Mouse (Mus musculus) hindbrain, embryonic 15.5 days (tissue): ENCODE results near the gene Eif5. TPM values are rescaled to one million over a fixed set of nuclear protein-coding genes. Genes with fewer than 3 reads are reported as not detected.

Experiments used
- ATAC-seq: fragments of 200-750 bp; cut with Nextera tagmentation; 2 replicates; pipeline ENCODE4 v1.8.0; 2017; ENCODE audit warnings: low read depth, moderate number of reproducible peaks, moderate TSS enrichment; ENCODE audit not compliant: low FRiP score
- H3K27ac ChIP-seq: fragments of 300-500 bp; sonication (generic); replicated peaks from 2 replicates; pipeline ENCODE4 v1.5.1; 2015; ENCODE audit warnings: mild to moderate bottlenecking, inconsistent platforms
- H3K27me3 ChIP-seq: fragments of 300-500 bp; sonication (generic); 2 replicates; pipeline ENCODE4 v1.6.1; 2015; ENCODE audit warnings: control low read depth, inconsistent platforms
- H3K36me3 ChIP-seq: fragments of 300-500 bp; sonication (generic); 2 replicates; pipeline ENCODE4 v1.6.1; 2015; ENCODE audit warnings: control low read depth, inconsistent platforms
- H3K4me1 ChIP-seq: fragments of 300-500 bp; sonication (generic); replicated peaks from 2 replicates; pipeline ENCODE4 v1.6.1; 2015; ENCODE audit warnings: control low read depth, inconsistent platforms
- H3K4me2 ChIP-seq: fragments of 300-500 bp; sonication (generic); 2 replicates; pipeline ENCODE4 v1.6.1; 2015; ENCODE audit warnings: moderate library complexity, mild to moderate bottlenecking, inconsistent platforms
- H3K4me3 ChIP-seq: fragments of 300-500 bp; sonication (generic); 2 replicates; pipeline ENCODE4 v1.5.1; 2015; ENCODE audit warnings: mild to moderate bottlenecking, inconsistent platforms
- H3K9ac ChIP-seq: fragments of 300-500 bp; sonication (generic); 2 replicates; pipeline ENCODE4 v1.6.1; 2015; ENCODE audit warnings: inconsistent platforms
- H3K9me3 ChIP-seq: fragments of 300-500 bp; sonication (generic); 2 replicates; pipeline ENCODE4 v1.6.1; 2016; ENCODE audit warnings: control low read depth, inconsistent platforms
- WGBS: fragments of 180-500 bp; shearing (Covaris S2); methylation state at CpG from one replicate; pipeline ENCODE4 v1.1.7; 2015; 5-methylcytosine and 5-hydroxymethylcytosine counted together
- polyA plus RNA-seq: library from polyadenylated mRNA; unstranded; fragments of >200 nt; fragmentation: Nextera tagmentation; extraction: Ambion mirVana; gene quantifications from 2 replicates; pipeline ENCODE4 v1.2.1, GENCODE M21; 2015

The Eif5 gene
- polyA plus RNA-seq, 1 experiment from 2014 or later: 510 TPM

DNA sequence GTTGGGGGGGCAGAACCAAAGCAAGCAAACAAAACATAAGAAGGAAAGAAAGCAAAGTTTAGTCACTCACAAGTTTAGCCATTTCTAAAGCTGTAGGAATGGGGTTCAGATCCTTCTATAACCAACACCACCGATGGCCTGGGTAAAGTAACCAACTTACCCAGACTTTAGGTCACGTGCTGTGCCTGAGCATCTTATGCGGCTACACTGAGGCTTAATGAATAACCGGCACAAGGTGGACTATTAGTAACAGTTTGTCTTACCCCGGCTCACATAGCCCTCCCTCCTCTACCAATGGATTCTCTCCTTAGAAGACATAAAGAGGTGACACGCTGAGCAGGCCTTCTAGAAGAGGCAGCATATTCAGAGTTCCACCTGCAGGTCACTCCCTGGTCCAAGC is 35.5 kb downstream of the Eif5 start:
- ATAC-seq: no peak
- no peaks in the 10 kb centered on the region for H3K9me3 ChIP-seq
- H3K4me1 ChIP-seq: peaks cover 41% of the 10 kb centered on the region
- H3K9ac ChIP-seq: peak overlapping the region; percentile 58
- peak overlapping the region; percentile 81 for H3K4me2 ChIP-seq
- H3K27ac ChIP-seq: peak overlapping the region; percentile 97
- peak overlapping the region; percentile 95 for H3K4me3 ChIP-seq
- WGBS: 32% methylated on average over 6 of the region's 6 CpGs
- H3K36me3 ChIP-seq: no peaks in the 10 kb centered on the region
- no peaks in the 10 kb centered on the region for H3K27me3 ChIP-seq

DNA sequence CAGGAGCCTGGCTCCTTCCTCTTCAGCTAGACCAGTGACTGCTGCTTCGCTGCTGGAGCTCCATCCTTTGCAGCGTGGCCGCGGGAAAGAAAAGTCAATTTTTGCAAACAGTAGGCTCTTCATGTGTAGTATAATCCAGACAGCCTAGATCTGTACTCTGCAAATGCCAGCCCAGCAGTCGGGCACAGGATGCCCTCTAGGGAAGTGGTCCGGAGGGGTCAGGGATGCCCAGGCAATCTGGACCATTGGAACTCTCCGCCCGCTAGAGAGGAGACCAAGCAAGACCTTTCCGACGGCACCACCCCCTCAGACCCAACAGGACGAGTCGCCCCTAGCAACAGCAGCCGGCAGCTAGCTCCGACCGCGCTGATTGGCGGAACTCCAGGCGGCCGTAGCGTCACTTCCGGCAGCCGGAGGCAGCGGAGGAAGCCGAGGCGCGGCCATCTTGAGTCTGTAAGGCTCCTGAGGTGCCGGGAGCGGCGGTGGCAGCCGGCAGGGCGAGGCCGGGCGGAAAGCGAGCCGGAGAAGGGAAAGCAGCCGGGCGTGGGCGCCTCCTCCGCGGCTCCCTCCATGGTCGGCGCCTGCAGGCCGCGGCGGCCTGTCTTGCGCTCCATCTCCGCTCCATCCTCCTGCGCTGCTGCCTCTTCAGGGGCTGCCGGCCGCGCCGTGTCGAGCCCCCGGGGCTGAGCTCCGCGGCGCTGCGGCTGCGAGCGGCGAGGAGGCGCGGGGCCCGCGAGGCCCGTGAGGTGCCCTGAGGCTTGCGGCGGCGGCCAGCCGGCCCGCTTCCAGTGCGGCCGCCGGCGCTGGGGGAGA is 36.5 kb downstream of the Eif5 start, which contains the start of gene Mark3:
Gene Mark3, plus strand, starts transcription at position 450 of the 813 bp plus-strand sequence.
- no peaks in the 10 kb centered on the region for H3K9me3 ChIP-seq
- H3K27me3 ChIP-seq: no peaks in the 10 kb centered on the region
- H3K4me2 ChIP-seq: peak within 1 kb of the TSS; percentile 81
- peak within 1 kb of the TSS; percentile 97 for H3K27ac ChIP-seq
- peak within 1 kb of the TSS; percentile 99 for H3K9ac ChIP-seq
- ATAC-seq: peak; percentile 98
- WGBS: under 1% methylated on average over 74 of the region's 75 CpGs
- H3K4me3 ChIP-seq: peak within 1 kb of the TSS; percentile 95
- H3K36me3 ChIP-seq: no peaks in the 10 kb centered on the region
- peaks cover 45% of the 10 kb centered on the region for H3K4me1 ChIP-seq

DNA sequence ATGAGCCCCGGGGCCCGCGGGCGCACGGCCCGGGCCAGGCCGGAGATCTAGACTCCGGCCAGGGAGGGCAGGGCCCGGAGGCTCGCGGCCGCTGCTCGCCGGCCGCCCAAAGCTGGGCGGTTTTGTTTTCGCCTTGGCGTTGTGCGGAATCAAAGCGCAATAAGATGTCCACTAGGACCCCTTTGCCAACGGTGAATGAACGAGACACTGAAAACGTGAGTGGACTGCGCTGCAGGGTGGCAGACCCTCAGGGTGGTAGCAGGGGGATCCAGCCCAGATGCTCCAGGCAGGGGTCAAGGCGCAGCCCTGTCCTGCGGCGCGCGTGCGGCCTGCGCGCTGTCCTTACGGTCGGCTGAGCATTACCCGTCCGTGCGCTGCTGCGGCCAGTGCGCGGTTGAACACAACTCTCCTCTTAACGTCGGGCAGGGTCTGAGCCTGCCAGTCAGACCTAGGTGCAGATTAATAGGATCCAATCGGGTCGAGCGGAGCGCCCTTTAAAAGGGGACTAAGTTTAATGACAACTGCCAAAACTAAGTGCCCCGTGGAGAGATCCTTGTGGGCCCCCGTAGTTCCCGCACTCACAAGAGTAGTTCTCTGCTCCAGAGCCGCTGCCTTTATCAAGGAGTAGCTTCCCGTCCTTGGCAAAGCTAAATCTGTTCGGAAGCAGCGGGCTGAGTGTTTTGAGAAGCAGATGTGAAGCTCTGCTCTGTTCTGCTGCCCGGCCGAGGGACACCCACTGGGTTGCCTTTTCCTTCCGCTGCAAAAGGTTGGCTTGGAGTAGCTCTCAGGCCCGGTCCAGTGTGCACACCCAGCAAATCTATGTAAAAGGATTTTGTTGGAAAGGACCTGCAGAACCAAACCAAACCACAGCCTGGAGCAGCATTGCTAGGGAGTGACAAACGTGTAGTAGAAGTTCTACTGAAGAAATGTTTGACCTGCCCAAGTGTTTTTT is 37.3 kb downstream of the Eif5 start:
- peak overlapping the region; percentile 97 for H3K27ac ChIP-seq
- peak overlapping the region; percentile 95 for H3K4me3 ChIP-seq
- H3K9me3 ChIP-seq: no peaks in the 10 kb centered on the region
- peaks cover 45% of the 10 kb centered on the region for H3K4me1 ChIP-seq
- peak overlapping the region; percentile 99 for H3K9ac ChIP-seq
- peak; percentile 38; the same call in 1 of the 2 replicates for ATAC-seq
- H3K36me3 ChIP-seq: no peaks in the 10 kb centered on the region
- H3K27me3 ChIP-seq: no peaks in the 10 kb centered on the region
- WGBS: under 1% methylated on average over 58 of the region's 58 CpGs
- H3K4me2 ChIP-seq: peak overlapping the region; percentile 81

- H3K27ac ChIP-seq: no peak overlapping the region
- no peaks in the 10 kb centered on the region for H3K9me3 ChIP-seq
- H3K27me3 ChIP-seq: no peaks in the 10 kb centered on the region
- H3K4me2 ChIP-seq: no peak overlapping the region
- H3K9ac ChIP-seq: no peak overlapping the region
- H3K4me3 ChIP-seq: no peak overlapping the region
- no peak for ATAC-seq
- H3K36me3 ChIP-seq: no peaks in the 10 kb centered on the region
- 85% methylated on average over 1 of the region's 1 CpGs for WGBS
- peaks cover 6% of the 10 kb centered on the region; the same call in 1 of the 2 replicates for H3K4me1 ChIP-seq
Observed at GRCm38 (mm10) chr12:111583058-111583457, 45.2 kb downstream of the Eif5 start.

DNA sequence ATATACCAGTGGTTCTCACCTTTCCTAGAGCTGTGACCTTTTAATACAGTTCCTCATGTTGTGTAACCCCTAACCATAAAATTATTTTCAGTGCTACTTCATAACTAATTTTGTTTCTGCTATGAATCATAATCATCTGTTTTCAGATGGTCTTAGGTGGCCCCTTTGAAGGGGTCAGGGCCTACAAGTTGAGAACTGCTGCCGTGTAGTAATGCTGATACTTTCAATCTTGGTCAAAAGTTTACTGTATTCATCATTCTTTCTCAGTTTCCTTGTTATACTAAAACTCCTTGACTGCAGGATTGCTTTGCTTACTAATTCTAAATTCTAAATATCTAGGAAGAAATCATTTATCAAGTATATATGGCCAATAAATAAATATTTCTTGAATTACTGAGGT is 46.6 kb downstream of the Eif5 start:
- no peak for ATAC-seq
- Histone ChIP-seq H3K27ac (no peak overlapping the region), H3K4me3 (no peak overlapping the region), H3K9ac (no peak overlapping the region), H3K4me2 (no peak overlapping the region), H3K4me1 (no peaks in the 10 kb centered on the region; the same call in 1 of the 2 replicates), H3K27me3 (no peaks in the 10 kb centered on the region), H3K36me3 (no peaks in the 10 kb centered on the region), H3K9me3 (no peaks in the 10 kb centered on the region)
- 89% methylated on average over 1 of the region's 1 CpGs for WGBS

DNA sequence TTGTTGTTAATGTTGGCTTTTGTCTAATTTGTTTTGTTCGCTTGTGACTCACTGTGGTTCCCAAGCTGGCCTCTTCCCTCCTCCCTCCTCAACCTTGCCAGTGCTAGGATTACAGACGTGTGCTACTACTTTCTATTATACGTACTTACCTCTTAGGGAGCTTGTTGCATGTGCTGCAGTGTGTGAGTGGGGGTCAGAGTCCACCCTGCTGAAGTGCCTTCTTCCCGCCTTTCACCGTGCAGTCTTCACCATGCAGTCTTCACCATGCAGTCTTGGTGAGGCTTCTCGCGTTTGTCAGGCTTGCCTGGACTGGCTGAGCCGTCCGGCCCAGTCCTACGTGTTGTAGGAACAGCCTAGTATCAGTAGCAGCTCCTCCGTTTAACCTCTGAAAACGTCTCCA is 49.4 kb downstream of the Eif5 start:
- WGBS: 90% methylated on average over 12 of the region's 12 CpGs
- ATAC-seq: no peak
- H3K4me1 ChIP-seq: no peaks in the 10 kb centered on the region; the same call in 1 of the 2 replicates

GRCm38 (mm10) chr12:111592407-111593021 is 54.7 kb downstream of the Eif5 start:
- Histone ChIP-seq H3K4me2 (no peak overlapping the region), H3K36me3 (peaks cover 30% of the 10 kb centered on the region), H3K4me1 (no peaks in the 10 kb centered on the region), H3K4me3 (no peak overlapping the region), H3K27ac (no peak overlapping the region), H3K9ac (no peak overlapping the region), H3K27me3 (no peaks in the 10 kb centered on the region), H3K9me3 (no peaks in the 10 kb centered on the region)
- WGBS: 84% methylated on average over 14 of the region's 14 CpGs
- no peak for ATAC-seq

More for the DNA sequence above, 49.4 kb downstream of the Eif5 start:
- H3K9ac ChIP-seq: no peak overlapping the region
- H3K36me3 ChIP-seq: no peaks in the 10 kb centered on the region
- H3K4me2 ChIP-seq: no peak overlapping the region
- H3K9me3 ChIP-seq: no peaks in the 10 kb centered on the region
- H3K27ac ChIP-seq: no peak overlapping the region
- no peak overlapping the region for H3K4me3 ChIP-seq
- H3K27me3 ChIP-seq: no peaks in the 10 kb centered on the region

DNA sequence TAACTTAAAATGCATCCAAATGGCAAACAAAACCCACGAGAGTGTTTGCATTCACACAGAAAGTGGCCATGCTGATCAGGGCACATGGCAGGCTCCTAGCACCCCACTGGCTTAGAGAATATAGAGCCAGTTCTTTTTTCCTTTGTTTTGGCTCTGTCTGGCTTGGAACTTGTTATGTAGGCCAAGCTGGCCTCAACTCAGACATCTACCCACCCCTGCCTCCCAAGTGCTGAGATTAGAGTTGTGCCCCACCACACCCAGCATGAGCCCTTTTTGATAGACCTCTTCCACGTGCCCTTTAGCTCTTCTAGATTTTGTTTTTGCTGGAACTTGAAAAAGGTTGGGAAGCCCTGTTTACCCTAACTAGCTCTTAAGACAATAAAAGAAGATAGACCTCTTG is 56.0 kb downstream of the Eif5 start:
- Histone ChIP-seq H3K27ac (no peak overlapping the region), H3K36me3 (peaks cover 40% of the 10 kb centered on the region), H3K27me3 (no peaks in the 10 kb centered on the region), H3K4me1 (no peaks in the 10 kb centered on the region), H3K9me3 (no peaks in the 10 kb centered on the region), H3K4me2 (no peak overlapping the region), H3K4me3 (no peak overlapping the region), H3K9ac (no peak overlapping the region)
- WGBS: 69% methylated on average over 2 of the region's 2 CpGs
- no peak for ATAC-seq

Other genes starting within 250 kb of the Eif5 start
- gene Cdc42bpb, start 160.3 kb upstream of the Eif5 start, polyA plus RNA-seq: 41.2 and 42.4 TPM in 2 replicates
- 1.6 and 1.9 TPM in 2 replicates for gene Lbhd2, start 131.2 kb upstream of the Eif5 start, polyA plus RNA-seq
- 2.2 and 2.9 TPM in 2 replicates for gene Exoc3l4, start 121.0 kb upstream of the Eif5 start, polyA plus RNA-seq
- 0.49 and 1.6 TPM in 2 replicates for gene Tnfaip2, start 95.5 kb upstream of the Eif5 start, polyA plus RNA-seq
- gene Gm266, start 52.2 kb upstream of the Eif5 start, polyA plus RNA-seq: 3.1 and 3.4 TPM in 2 replicates
- gene Mark3, start 36.5 kb downstream of the Eif5 start, polyA plus RNA-seq: 52.2 and 52.3 TPM in 2 replicates
- 1,741 and 1,830 TPM in 2 replicates for gene Ckb, start 134.3 kb downstream of the Eif5 start, polyA plus RNA-seq
- 11.5 and 12.0 TPM in 2 replicates for gene Trmt61a, start 140.1 kb downstream of the Eif5 start, polyA plus RNA-seq
- gene Bag5, start 175.2 kb downstream of the Eif5 start, polyA plus RNA-seq: 65.1 and 67.8 TPM in 2 replicates
- 50.7 and 52.9 TPM in 2 replicates for gene Apopt1, start 175.2 kb downstream of the Eif5 start, polyA plus RNA-seq
- gene Klc1, start 220.8 kb downstream of the Eif5 start, polyA plus RNA-seq: 578 and 629 TPM in 2 replicates